Mouse (Mus musculus) stomach, embryonic 14.5 days (tissue): Measurements from ENCODE around the gene Mmgt2. TPM values are rescaled to one million over a fixed set of nuclear protein-coding genes. Genes with fewer than 3 reads are reported as not detected.

Experiments used
- ATAC-seq: fragments of 200-750 bp; cut with Nextera tagmentation; 2 replicates; pipeline ENCODE4 v1.8.0; 2017; ENCODE audit warnings: low read depth, moderate TSS enrichment; ENCODE audit not compliant: insufficient number of reproducible peaks, insufficient read depth, low FRiP score
- H3K27ac ChIP-seq: fragments of 300-500 bp; sonication (generic); 2 replicates; pipeline ENCODE4 v1.5.1; 2014; ENCODE audit warnings: mild to moderate bottlenecking, low read length, moderate library complexity, mixed read lengths
- H3K27me3 ChIP-seq: fragments of 300-500 bp; sonication (generic); 2 replicates; pipeline ENCODE4 v1.6.1; 2014; ENCODE audit warnings: low read length, control low read depth, mixed read lengths; ENCODE audit not compliant: control insufficient read depth, insufficient read depth
- H3K36me3 ChIP-seq: fragments of 300-500 bp; sonication (generic); 2 replicates; pipeline ENCODE4 v1.6.1; 2014; ENCODE audit warnings: mild to moderate bottlenecking, control low read depth, low read length, moderate library complexity, mixed read lengths; ENCODE audit not compliant: control insufficient read depth, insufficient read depth
- H3K4me1 ChIP-seq: fragments of 300-500 bp; sonication (generic); 2 replicates; pipeline ENCODE4 v1.6.1; 2014; ENCODE audit warnings: low read length, control low read depth, mixed read lengths; ENCODE audit not compliant: control insufficient read depth, insufficient read depth
- H3K4me2 ChIP-seq: fragments of 300-500 bp; sonication (generic); replicated peaks from 2 replicates; pipeline ENCODE4 v1.6.1; 2014; ENCODE audit warnings: low read depth, low read length, control low read depth
- H3K4me3 ChIP-seq: fragments of 300-500 bp; sonication (generic); 2 replicates; pipeline ENCODE4 v1.5.1; 2014; ENCODE audit warnings: low read depth, low read length, control low read depth
- H3K9ac ChIP-seq: fragments of 300-500 bp; sonication (generic); replicated peaks from 2 replicates; pipeline ENCODE4 v1.6.1; 2014; ENCODE audit warnings: low read depth, mild to moderate bottlenecking, control low read depth, low read length, moderate library complexity, mixed read lengths
- H3K9me3 ChIP-seq: fragments of 300-500 bp; sonication (generic); 2 replicates; pipeline ENCODE4 v1.6.1; 2016; ENCODE audit warnings: low read depth, low read length, control low read depth; ENCODE audit not compliant: control insufficient read depth
- WGBS: fragments of 180-500 bp; shearing (Covaris S2); extraction: QIAGEN DNeasy Blood & Tissue Kit; methylation state at CpG from one replicate; pipeline ENCODE4 v1.1.7; 2014; 5-methylcytosine and 5-hydroxymethylcytosine counted together
- polyA plus RNA-seq: library from polyadenylated mRNA; unstranded; fragments of >200 nt; fragmentation: Nextera tagmentation; extraction: Ambion mirVana; gene quantifications from 2 replicates; pipeline ENCODE4 v1.2.1, GENCODE M21; 2014

Mmgt2 gene
- polyA plus RNA-seq, 1 experiment from 2014 or later, result 49.6 TPM

DNA sequence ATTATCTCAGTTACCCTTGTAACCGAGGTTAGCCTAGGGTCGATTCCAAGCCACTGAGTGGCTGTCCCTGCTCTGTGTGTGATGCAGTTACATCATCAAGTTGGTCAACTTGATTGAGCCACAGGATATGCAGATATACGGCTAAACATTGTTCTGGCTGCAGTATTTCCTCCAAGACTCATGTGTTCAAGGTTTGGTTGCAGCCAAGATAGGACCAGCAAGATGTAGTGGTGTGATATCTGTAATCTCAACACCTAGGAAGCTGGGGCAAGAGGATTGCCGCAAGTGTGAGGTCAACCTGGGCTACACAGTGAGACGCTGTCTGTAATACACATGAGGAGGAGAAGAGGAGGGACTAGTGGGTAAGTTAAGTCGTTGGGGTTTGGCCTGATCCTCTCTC, 15.8 kb downstream of the Mmgt2 start:
- H3K27ac ChIP-seq, result no peak overlapping the region
- WGBS, result 82% methylated on average over 6 of the region's 6 CpGs
- no peak for ATAC-seq
- H3K9ac ChIP-seq, result no peak overlapping the region
- no peaks in the 10 kb centered on the region for H3K9me3 ChIP-seq
- no peaks in the 10 kb centered on the region for H3K4me1 ChIP-seq
- no peak overlapping the region for H3K4me2 ChIP-seq
- H3K36me3 ChIP-seq, result peaks cover 6% of the 10 kb centered on the region
- no peak overlapping the region for H3K4me3 ChIP-seq
- H3K27me3 ChIP-seq, result no peaks in the 10 kb centered on the region

DNA sequence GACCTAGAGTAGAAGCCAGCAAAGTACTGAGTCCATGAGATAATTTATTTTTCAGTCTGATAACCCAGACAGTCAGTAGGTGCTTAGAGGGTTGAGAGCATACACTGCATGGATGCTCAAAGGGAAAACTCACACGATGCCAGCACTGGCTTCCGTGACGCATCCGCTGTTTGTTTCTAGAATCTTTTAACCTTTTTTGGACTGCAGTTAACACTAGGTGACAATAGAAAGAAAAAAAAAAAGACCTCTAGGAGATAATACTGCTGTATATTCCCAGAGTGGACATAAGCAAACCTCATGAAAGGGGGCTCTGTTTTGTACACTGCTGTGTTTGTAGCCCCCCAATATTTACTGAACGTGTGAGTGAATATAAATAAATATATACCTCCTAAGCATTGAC, 20.5 kb downstream of the Mmgt2 start:
- Histone ChIP-seq H3K4me1 (no peaks in the 10 kb centered on the region), H3K9me3 (no peaks in the 10 kb centered on the region), H3K9ac (no peak overlapping the region), H3K4me2 (no peak overlapping the region), H3K27ac (no peak overlapping the region), H3K4me3 (no peak overlapping the region), H3K27me3 (no peaks in the 10 kb centered on the region), H3K36me3 (peaks cover 6% of the 10 kb centered on the region)
- WGBS, result 85% methylated on average over 5 of the region's 5 CpGs
- ATAC-seq, result no peak

DNA sequence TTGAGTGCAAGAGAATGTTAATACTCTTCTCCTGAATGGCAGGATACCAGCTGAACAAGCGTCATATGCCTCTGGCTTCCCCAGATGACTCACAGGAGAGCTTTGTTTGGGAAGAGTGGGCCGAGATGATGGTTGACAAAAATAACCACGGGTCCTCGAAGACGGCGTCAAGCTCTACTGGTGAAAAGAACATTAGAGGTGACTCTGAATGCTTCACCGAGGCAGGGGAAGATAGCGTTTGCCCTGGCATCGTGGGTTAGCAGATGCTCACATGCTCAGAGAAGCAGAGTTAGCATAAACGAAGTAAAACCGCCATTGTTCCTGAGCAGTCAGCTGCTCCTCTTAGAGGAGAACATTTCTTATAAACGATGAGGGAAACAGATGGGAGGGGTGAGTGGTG, 21.0 kb downstream of the Mmgt2 start:
- no peaks in the 10 kb centered on the region for H3K9me3 ChIP-seq
- no peaks in the 10 kb centered on the region for H3K4me1 ChIP-seq
- H3K9ac ChIP-seq, result no peak overlapping the region
- WGBS, result 56% methylated on average over 12 of the region's 12 CpGs
- no peak for ATAC-seq
- no peak overlapping the region for H3K4me3 ChIP-seq
- no peaks in the 10 kb centered on the region for H3K27me3 ChIP-seq
- H3K27ac ChIP-seq, result no peak overlapping the region
- H3K4me2 ChIP-seq, result no peak overlapping the region
- peaks cover 6% of the 10 kb centered on the region for H3K36me3 ChIP-seq

- ATAC-seq, result no peak
- 87% methylated on average over 6 of the region's 6 CpGs for WGBS
- no peak overlapping the region for H3K4me3 ChIP-seq
These were observed 21.5 kb downstream of the Mmgt2 start for GRCm38 (mm10) chr11:62670006-62670405.

DNA sequence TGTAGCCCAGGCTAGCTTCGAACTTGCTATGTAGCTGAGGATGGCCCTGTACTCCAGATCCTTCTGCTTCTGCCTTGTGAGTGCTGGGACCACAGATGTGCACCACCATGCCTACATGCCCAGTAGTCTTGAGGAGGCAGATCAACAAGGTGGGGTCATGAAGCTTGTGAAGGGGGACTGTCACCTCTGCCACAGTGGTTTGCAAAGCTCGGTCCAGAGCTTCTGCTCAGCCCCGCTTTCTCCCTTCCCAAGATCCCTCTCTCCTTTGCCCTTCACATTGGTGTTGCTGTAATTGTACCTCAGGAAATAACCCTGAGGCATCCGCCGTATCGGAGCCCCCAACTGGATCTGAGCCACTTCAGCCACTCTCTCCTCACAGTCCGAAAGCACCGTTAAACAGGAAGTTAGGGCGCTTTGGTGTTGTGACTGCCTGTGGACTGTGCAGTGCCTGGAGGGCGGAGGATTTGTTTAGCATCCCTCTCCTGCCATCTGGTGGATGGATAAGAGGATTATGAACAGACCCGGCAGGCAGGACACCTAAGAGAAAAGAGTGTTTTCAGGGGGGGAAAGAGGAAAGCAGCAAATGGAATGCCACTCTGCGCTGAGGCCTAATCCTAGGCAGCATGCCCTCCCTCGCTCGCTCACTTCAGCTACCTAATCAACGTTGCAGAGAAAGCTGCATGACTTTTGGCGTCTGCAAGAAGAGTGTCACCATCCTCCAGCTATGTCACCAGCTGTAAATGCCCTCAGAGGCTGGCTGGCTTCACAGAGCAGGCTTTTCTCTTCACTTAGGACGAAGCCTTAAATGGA, 27.2 kb downstream of the Mmgt2 start:
- Histone ChIP-seq H3K27ac (no peak overlapping the region), H3K36me3 (no peaks in the 10 kb centered on the region), H3K4me2 (peak overlapping the region; percentile 25), H3K9me3 (no peaks in the 10 kb centered on the region), H3K4me3 (no peak overlapping the region), H3K4me1 (no peaks in the 10 kb centered on the region), H3K9ac (no peak overlapping the region), H3K27me3 (no peaks in the 10 kb centered on the region)
- ATAC-seq, result peak; percentile 75
- 21% methylated on average over 17 of the region's 17 CpGs for WGBS

More at GRCm38 (mm10) chr11:62670006-62670405, 21.5 kb downstream of the Mmgt2 start:
- no peak overlapping the region for H3K4me2 ChIP-seq
- H3K4me1 ChIP-seq, result no peaks in the 10 kb centered on the region
- H3K9ac ChIP-seq, result no peak overlapping the region
- H3K9me3 ChIP-seq, result no peaks in the 10 kb centered on the region
- H3K27ac ChIP-seq, result no peak overlapping the region
- H3K36me3 ChIP-seq, result peaks cover 3% of the 10 kb centered on the region
- no peaks in the 10 kb centered on the region for H3K27me3 ChIP-seq

DNA sequence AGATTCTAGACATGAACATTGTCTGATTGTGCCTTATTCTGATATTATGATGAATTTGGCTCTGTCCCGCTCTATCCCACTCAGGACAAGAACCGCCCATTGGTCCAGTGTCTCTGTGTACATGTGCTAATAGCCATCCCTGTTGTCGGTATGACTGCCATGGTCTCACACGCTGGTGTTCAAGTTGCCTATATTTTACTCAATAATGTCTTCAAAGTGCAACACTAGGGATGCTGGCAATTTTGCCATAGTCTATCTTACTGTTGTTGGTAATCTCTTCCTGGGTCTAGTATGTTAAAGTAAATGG, 27.8 kb downstream of the Mmgt2 start:
- Histone ChIP-seq H3K4me2 (no peak overlapping the region), H3K4me3 (no peak overlapping the region), H3K27me3 (no peaks in the 10 kb centered on the region), H3K36me3 (no peaks in the 10 kb centered on the region), H3K27ac (no peak overlapping the region), H3K9ac (no peak overlapping the region), H3K4me1 (no peaks in the 10 kb centered on the region), H3K9me3 (no peaks in the 10 kb centered on the region)
- ATAC-seq, result no peak
- WGBS, result 88% methylated on average over 4 of the region's 4 CpGs

- 77% methylated on average over 7 of the region's 7 CpGs for WGBS
- Histone ChIP-seq H3K4me1 (no peaks in the 10 kb centered on the region), H3K9ac (no peak overlapping the region), H3K4me3 (no peak overlapping the region), H3K9me3 (no peaks in the 10 kb centered on the region), H3K36me3 (no peaks in the 10 kb centered on the region), H3K27ac (no peak overlapping the region), H3K27me3 (no peaks in the 10 kb centered on the region), H3K4me2 (no peak overlapping the region)
- no peak for ATAC-seq
These were observed 30.4 kb downstream of the Mmgt2 start for GRCm38 (mm10) chr11:62678778-62679354.

DNA sequence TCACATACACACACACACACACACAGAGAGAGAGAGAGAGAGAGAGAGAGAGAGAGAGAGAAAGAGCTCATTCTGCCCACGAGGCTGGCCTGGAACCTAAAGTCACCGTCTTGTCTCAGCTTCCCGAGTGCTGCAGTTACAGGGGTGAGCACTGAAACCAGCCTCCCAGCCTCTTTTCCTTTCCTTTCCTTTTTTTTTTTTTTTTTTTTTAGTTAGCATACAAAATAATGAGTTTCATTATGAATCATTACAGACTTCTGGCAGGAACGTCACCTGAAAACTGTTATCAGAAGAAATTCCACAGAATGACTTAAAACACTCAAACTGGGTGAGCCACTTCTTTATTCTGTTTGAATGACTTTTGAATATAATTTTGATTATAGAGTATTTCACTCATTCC, 31.5 kb downstream of the Mmgt2 start:
- no peaks in the 10 kb centered on the region for H3K27me3 ChIP-seq
- H3K27ac ChIP-seq, result no peak overlapping the region
- H3K4me2 ChIP-seq, result no peak overlapping the region
- H3K36me3 ChIP-seq, result no peaks in the 10 kb centered on the region
- no peak overlapping the region for H3K4me3 ChIP-seq
- H3K9ac ChIP-seq, result no peak overlapping the region
- WGBS, result 80% methylated on average over 4 of the region's 4 CpGs
- H3K4me1 ChIP-seq, result no peaks in the 10 kb centered on the region
- H3K9me3 ChIP-seq, result no peaks in the 10 kb centered on the region
- no peak for ATAC-seq

- no peaks in the 10 kb centered on the region for H3K27me3 ChIP-seq
- H3K9ac ChIP-seq, result no peak overlapping the region
- 89% methylated on average over 3 of the region's 3 CpGs for WGBS
- H3K4me2 ChIP-seq, result no peak overlapping the region
- ATAC-seq, result no peak
- H3K4me1 ChIP-seq, result no peaks in the 10 kb centered on the region
- no peaks in the 10 kb centered on the region for H3K9me3 ChIP-seq
- H3K27ac ChIP-seq, result no peak overlapping the region
- H3K36me3 ChIP-seq, result no peaks in the 10 kb centered on the region
- no peak overlapping the region for H3K4me3 ChIP-seq
These were observed 43.1 kb downstream of the Mmgt2 start for GRCm38 (mm10) chr11:62691592-62691991.
